Mouse (Mus musculus) hematopoietic stem cell, adult 5-6 weeks (primary cell): ENCODE results near the gene Tbc1d14. TPM values are rescaled to one million over a fixed set of nuclear protein-coding genes. Genes with fewer than 3 reads are reported as not detected.
A peak's percentile ranks its signal among the peaks of the same experiment; 100 is the strongest.

Experiments used
- ATAC-seq, 2 experiments: fragments of 125-278 bp in 1 of 2; replicated peaks in 1 of 2; 2 replicates each; pipeline ENCODE4 v1.8.0; 2016 to 2017; ENCODE audit warnings: inconsistent platforms in 2 of 2, mild to moderate bottlenecking in 2 of 2, moderate number of reproducible peaks in 2 of 2, low read depth in 1 of 2, moderate TSS enrichment in 1 of 2; ENCODE audit not compliant: low FRiP score in 2 of 2, poor library complexity in 2 of 2, severe bottlenecking in 2 of 2, insufficient read depth in 1 of 2, low TSS enrichment in 1 of 2
- total RNA-seq: library from RNA; stranded (forward); fragments of 172-1452, 232-1000 nt; gene quantifications from 2 replicates; pipeline ENCODE4 v1.2.3, GENCODE M21; 2017

Tbc1d14 gene
- total RNA-seq, 1 experiment from 2014 or later: 8.8 TPM

GRCm38 (mm10) chr5:36581924-36582642, 11.0 kb downstream of the Tbc1d14 start:
- ATAC-seq: peak; percentile 95 to 96

GRCm38 (mm10) chr5:36581259-36581923, 11.7 kb downstream of the Tbc1d14 start:
- ATAC-seq: no peak

- ATAC-seq: no peak
Measured at GRCm38 (mm10) chr5:36579967-36580366, 13.1 kb downstream of the Tbc1d14 start.

GRCm38 (mm10) chr5:36578982-36579381, 14.1 kb downstream of the Tbc1d14 start:
- no peak for ATAC-seq

GRCm38 (mm10) chr5:36576457-36576856, 16.6 kb downstream of the Tbc1d14 start:
- no peak for ATAC-seq

- no peak for ATAC-seq
Measured at GRCm38 (mm10) chr5:36575745-36576144, 17.3 kb downstream of the Tbc1d14 start.

- no peak for ATAC-seq
Measured at GRCm38 (mm10) chr5:36575227-36575626, 17.8 kb downstream of the Tbc1d14 start.

GRCm38 (mm10) chr5:36574147-36574870, 18.8 kb downstream of the Tbc1d14 start:
- ATAC-seq: no peak

- ATAC-seq: peak; percentile 40 to 44; a peak in 2 of 4 replicates
Measured at GRCm38 (mm10) chr5:36573354-36573753, 19.7 kb downstream of the Tbc1d14 start.

- no peak for ATAC-seq
Measured at GRCm38 (mm10) chr5:36571371-36571770, 21.7 kb downstream of the Tbc1d14 start.

GRCm38 (mm10) chr5:36570546-36571245, 22.4 kb downstream of the Tbc1d14 start:
- no peak for ATAC-seq

GRCm38 (mm10) chr5:36570098-36570497, 23.0 kb downstream of the Tbc1d14 start:
- ATAC-seq: no peak

GRCm38 (mm10) chr5:36568118-36568517, 25.0 kb downstream of the Tbc1d14 start:
- ATAC-seq: no peak

- ATAC-seq: no peak
Measured at GRCm38 (mm10) chr5:36567627-36568026, 25.4 kb downstream of the Tbc1d14 start.

GRCm38 (mm10) chr5:36564530-36564929, 28.5 kb downstream of the Tbc1d14 start:
- no peak for ATAC-seq

GRCm38 (mm10) chr5:36563741-36564140, 29.3 kb downstream of the Tbc1d14 start:
- peak in 1 of 2 experiments; percentile 27; a peak in 1 of 4 replicates for ATAC-seq

GRCm38 (mm10) chr5:36562791-36563445, 30.2 kb downstream of the Tbc1d14 start:
- ATAC-seq: peak; percentile 82 to 95
